Mouse (Mus musculus) CD4-positive helper T cell, adult 2 months (primary cell): Measurements from ENCODE around the gene Kcnk10.

Source experiments
- DNase-seq: peaks from one replicate; pipeline ENCODE4 v3.0.0-alpha.2; 2012; ENCODE audit warnings: low read depth, missing footprints, low spot score

The Kcnk10 gene

GRCm38 (mm10) chr12:98571896-98572680 lies 6.0 kb downstream of the Kcnk10 start:
- DNase-seq, result peak; percentile 6

- no peak for DNase-seq
Observed at GRCm38 (mm10) chr12:98569380-98569779, 8.7 kb downstream of the Kcnk10 start.

GRCm38 (mm10) chr12:98567877-98568276 lies 10.2 kb downstream of the Kcnk10 start:
- no peak for DNase-seq

- DNase-seq, result no peak
Observed at GRCm38 (mm10) chr12:98564383-98564782, 13.7 kb downstream of the Kcnk10 start.

GRCm38 (mm10) chr12:98563261-98563660 lies 14.8 kb downstream of the Kcnk10 start:
- no peak for DNase-seq

DNA sequence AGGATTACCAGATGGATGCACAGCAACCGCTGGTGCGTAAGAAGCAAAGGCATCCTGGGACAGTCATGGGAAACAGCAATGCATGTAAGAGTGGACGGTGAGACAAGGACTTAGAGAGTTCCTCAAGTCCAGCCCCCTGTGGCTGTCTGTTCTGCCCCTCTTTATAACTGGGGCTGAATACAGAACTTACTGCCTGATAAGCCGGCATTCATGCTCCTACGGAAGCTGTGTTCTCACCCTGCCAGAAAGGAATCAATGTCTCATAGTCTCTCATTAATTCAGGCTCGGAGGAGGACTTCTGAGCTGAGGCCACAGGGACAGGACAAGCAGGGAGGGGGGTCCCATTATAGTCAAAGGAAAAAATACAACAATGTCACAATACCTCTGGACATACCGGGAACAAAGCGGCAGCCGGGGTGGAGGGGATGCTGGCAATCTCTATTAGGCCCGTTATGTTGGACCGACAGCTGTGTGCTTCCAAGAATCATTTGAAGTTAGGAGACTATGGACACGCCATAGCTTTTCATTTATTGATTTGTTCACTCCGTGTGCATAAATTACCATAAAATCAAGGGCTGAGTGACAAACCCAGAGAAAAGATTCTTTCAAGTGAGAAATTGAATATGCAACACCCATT lies 15.7 kb downstream of the Kcnk10 start:
- no peak for DNase-seq

- DNase-seq, result no peak
Observed at GRCm38 (mm10) chr12:98560038-98560437, 18.1 kb downstream of the Kcnk10 start.

DNA sequence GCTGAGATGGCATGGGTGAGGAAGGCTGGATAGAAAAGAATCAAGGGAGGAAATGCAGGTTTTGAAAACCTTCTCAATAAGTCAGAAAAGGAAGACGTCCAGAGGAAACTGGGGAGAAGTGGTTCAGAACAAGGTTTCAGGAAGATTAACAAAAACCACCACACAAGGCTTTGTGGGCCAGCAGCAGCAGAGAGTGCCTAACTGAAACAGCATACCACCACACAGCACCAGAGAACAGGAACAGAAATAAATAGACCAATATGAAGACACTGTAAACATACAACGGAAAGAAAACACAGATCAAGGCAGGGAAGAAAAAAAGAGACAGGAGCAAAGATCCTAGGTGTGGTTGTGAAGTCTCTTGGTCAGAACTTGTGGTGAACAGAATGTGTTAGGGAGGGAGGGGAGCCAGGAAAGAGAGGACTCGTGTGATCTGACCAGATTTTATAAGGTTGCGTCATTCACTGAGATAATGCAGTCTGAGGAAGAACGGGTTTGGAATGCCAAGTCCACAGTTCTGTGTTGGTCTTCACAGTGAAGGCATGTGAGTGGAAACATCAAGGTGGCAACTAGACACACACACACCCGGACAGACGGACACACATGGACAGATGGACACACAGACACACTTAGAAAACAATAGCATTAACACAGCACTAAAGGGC lies 21.0 kb downstream of the Kcnk10 start:
- no peak for DNase-seq

GRCm38 (mm10) chr12:98549981-98550380 lies 28.1 kb downstream of the Kcnk10 start:
- DNase-seq, result no peak

DNA sequence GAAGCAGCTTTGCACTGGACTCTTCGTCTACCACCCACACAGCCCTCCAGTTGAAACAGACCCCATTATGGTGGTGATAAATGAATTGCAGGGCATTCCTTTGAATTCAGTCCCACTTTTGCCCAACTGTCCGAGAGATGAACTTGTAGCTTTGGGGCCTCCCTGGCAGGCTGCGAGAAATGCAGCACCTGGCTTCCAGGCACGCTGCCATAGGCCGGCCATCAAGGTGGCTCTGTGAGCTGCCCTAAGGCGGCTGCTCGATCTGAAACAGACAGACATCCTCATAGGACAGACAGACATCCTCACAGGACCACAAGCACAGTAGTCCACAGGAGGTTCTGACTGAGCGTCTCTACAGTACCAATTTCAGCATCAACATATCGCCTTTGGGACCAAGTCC lies 30.0 kb downstream of the Kcnk10 start:
- DNase-seq, result no peak

DNA sequence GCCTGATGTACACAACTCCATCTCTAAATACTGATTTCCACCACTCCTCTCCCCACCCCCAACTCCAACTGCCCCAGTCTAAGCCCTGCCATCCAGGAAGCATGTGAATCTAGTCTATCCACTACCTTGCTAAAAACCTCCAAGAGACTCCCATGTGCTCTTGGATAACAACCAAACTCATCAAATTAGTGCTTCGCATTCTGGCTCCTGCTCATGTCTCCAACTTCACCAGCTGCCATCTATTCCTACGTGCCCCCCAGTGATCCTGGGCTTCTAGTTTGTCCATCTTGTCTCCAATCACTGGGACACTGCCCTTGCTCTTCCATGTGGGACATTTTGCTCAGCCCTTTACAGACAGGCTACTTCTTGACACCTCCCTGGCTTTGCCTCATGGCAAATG lies 32.2 kb downstream of the Kcnk10 start:
- DNase-seq, result no peak

- DNase-seq, result no peak
Observed at GRCm38 (mm10) chr12:98545251-98545560, 32.9 kb downstream of the Kcnk10 start.

GRCm38 (mm10) chr12:98544545-98545250 lies 33.4 kb downstream of the Kcnk10 start:
- no peak for DNase-seq

DNA sequence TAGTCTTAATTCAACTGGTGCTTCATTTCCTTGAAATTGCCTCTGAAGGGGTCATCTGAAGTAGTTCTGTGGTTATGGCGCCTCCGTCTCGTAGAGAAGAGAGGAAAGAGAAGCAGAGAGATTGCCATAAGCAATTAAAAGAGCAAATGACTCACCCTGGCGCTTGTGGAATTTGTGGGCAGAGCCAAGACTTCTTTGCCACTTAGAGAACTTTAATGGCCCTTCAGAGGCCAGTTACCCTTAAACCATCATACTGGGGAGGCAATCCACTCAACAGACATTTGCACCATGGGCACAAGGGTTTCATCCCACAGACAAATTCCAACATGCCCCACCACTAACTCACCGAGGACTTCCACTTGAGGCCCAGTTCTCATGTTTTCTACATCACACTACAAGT lies 41.4 kb downstream of the Kcnk10 start:
- DNase-seq, result no peak

DNA sequence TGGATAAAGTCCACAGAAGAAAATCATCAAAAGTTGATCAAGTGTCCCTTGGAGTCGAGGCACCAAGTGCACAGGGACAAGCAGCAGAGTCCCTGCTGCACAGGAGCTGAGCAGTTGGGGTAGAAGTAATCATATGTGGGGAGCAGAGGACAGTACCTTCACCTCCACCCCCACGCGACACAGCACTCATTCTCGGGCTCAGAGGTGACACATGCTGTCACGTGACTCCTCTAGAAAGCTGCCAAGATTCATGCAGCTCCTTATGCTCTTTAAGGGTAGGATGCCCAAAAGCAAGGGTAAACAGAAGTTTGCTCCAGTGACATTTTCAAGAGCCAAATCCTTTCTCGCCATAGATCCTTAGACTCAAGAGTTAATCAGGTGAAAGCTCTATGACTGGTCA lies 42.1 kb downstream of the Kcnk10 start:
- no peak for DNase-seq

DNA sequence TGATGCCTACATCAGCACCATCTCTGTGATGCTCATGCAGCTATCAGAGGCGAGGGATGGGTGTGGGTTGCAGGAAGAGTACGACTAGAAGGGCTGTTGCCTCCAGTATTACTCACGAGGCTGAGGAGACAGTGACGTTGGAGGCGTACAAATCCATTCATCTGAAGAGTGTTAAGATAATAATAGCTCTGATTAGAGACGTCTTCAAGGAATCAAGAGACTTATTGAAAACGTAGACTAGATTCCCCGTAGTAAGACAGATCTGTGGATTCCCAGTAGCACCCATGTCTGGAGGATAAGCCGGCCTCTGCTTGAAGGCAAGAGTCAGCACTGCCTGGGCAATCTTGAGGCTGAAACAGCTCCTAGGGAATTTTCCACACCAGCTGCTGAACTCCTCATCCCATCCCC lies 42.6 kb downstream of the Kcnk10 start:
- DNase-seq, result no peak

DNA sequence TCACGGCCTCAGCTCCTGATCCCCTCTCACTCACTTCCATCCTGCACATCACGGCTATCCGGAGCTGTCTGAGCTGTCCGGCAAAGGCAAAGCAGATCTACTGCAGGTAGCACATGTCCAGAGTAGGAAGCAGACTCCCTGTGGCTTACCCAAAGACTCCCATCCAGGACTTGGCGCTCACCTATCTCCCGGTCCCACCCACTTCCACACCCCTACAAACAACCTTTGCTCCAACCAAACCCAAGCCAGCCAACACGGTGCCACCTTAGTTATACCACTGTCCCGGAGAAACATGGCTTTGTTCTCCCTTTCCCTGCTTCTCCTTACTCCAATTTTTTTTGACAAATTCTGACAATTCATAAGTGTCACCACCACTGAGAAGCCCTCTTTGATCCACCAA lies 49.5 kb downstream of the Kcnk10 start:
- no peak for DNase-seq

- DNase-seq, result no peak
Observed at GRCm38 (mm10) chr12:98525361-98525760, 52.7 kb downstream of the Kcnk10 start.

- DNase-seq, result no peak
Observed at GRCm38 (mm10) chr12:98524331-98525311, 53.5 kb downstream of the Kcnk10 start.

DNA sequence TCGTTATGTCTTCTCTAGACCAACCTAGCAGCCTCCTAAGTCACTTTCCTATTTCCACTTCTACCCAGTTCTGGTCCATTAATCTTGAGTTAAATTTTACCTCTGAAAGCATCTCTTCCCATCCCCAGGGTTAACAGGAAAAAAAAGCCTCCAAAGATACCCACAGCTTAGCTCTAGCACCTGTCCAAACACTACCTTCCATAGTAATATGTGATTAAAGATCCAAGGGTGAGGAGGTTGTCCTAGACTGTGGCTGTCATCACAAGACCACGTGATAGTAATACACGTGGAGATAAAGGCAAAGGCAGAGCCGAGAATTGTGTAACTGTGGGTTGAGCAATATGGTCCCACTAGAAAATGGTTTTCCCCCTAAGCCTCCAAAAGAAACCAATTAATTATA lies 56.8 kb downstream of the Kcnk10 start:
- no peak for DNase-seq

GRCm38 (mm10) chr12:98520568-98520931 lies 57.6 kb downstream of the Kcnk10 start:
- no peak for DNase-seq
